Mouse (Mus musculus): ENCODE data around the gene Ap4b1. TPM values are rescaled to one million over a fixed set of nuclear protein-coding genes. Genes with fewer than 3 reads are reported as not detected.
"Not testable (repeated sequence)": the region's sequence is repeated elsewhere in the genome, so short reads cannot be mapped to it uniquely, and the experiment has no call there.

Ap4b1 gene
- polyA plus RNA-seq, 1 experiment from 2014 or later: 23.4 TPM

- no peak overlapping the region for H3K4me3 ChIP-seq (replicated peaks)
- H3K4me1 ChIP-seq: peaks cover 4% of the 10 kb centered on the region; the same call in 1 of the 2 replicates
- WGBS: 79% methylated on average over 4 of the region's 4 CpGs
- no peaks in the 10 kb centered on the region for H3K9me3 ChIP-seq (replicated peaks)
- no peak for ATAC-seq (ENCODE audit: insufficient number of reproducible peaks, low FRiP score, low TSS enrichment, low read depth)
- H3K27me3 ChIP-seq: no peaks in the 10 kb centered on the region
- peaks cover under 1% of the 10 kb centered on the region; the same call in 1 of the 2 replicates for H3K36me3 ChIP-seq
- no peak overlapping the region for H3K4me2 ChIP-seq (replicated peaks)
- no peak overlapping the region for H3K27ac ChIP-seq (replicated peaks)
- no peak overlapping the region for H3K9ac ChIP-seq
Measured at GRCm38 (mm10) chr3:103782844-103783609, 26.3 kb upstream of the Ap4b1 start.

GRCm38 (mm10) chr3:103787225-103787624, 22.1 kb upstream of the Ap4b1 start:
- no peak for ATAC-seq (ENCODE audit: insufficient number of reproducible peaks, low FRiP score, low TSS enrichment, low read depth)
- H3K36me3 ChIP-seq: no peaks in the 10 kb centered on the region
- no peak overlapping the region for H3K27ac ChIP-seq (replicated peaks)
- H3K4me2 ChIP-seq (replicated peaks): 0 out of 2 replicates have a peak overlapping the region, but pooled peaks have one; percentile 6
- no peaks in the 10 kb centered on the region for H3K9me3 ChIP-seq (replicated peaks)
- WGBS: 54% methylated on average over 7 of the region's 7 CpGs
- no peaks in the 10 kb centered on the region for H3K27me3 ChIP-seq
- no peak overlapping the region for H3K4me3 ChIP-seq (replicated peaks)
- peaks cover 22% of the 10 kb centered on the region for H3K4me1 ChIP-seq
- no peak overlapping the region for H3K9ac ChIP-seq

- WGBS: 64% methylated on average over 7 of the region's 7 CpGs
- peaks cover 22% of the 10 kb centered on the region for H3K4me1 ChIP-seq
- no peak overlapping the region; the same call in 1 of the 2 replicates for H3K27ac ChIP-seq (replicated peaks)
- no peak overlapping the region for H3K9ac ChIP-seq
- H3K9me3 ChIP-seq (replicated peaks): no peaks in the 10 kb centered on the region
- peak overlapping the region; percentile 66; the same call in 1 of the 2 replicates for H3K4me2 ChIP-seq (replicated peaks)
- peak overlapping the region; percentile 90; the same call in 1 of the 2 replicates for H3K4me3 ChIP-seq (replicated peaks)
- ATAC-seq (ENCODE audit: insufficient number of reproducible peaks, low FRiP score, low TSS enrichment, low read depth): no peak
- no peaks in the 10 kb centered on the region for H3K27me3 ChIP-seq
- no peaks in the 10 kb centered on the region for H3K36me3 ChIP-seq
Measured at GRCm38 (mm10) chr3:103789096-103789495, 20.2 kb upstream of the Ap4b1 start.

- H3K27ac ChIP-seq (replicated peaks): peak overlapping the region; percentile 87
- peak overlapping the region; percentile 66 for H3K4me2 ChIP-seq (replicated peaks)
- H3K36me3 ChIP-seq: no peaks in the 10 kb centered on the region
- no peaks in the 10 kb centered on the region for H3K9me3 ChIP-seq (replicated peaks)
- no peak for ATAC-seq (ENCODE audit: insufficient number of reproducible peaks, low FRiP score, low TSS enrichment, low read depth)
- H3K4me3 ChIP-seq (replicated peaks): peak overlapping the region; percentile 90
- no peaks in the 10 kb centered on the region for H3K27me3 ChIP-seq
- peaks cover 22% of the 10 kb centered on the region for H3K4me1 ChIP-seq
- H3K9ac ChIP-seq: peak overlapping the region; percentile 75
- 2% methylated on average over 14 of the region's 14 CpGs for WGBS
Measured at GRCm38 (mm10) chr3:103789891-103790345, 19.4 kb upstream of the Ap4b1 start.

GRCm38 (mm10) chr3:103790346-103791145, 18.8 kb upstream of the Ap4b1 start:
- ATAC-seq (ENCODE audit: insufficient number of reproducible peaks, low FRiP score, low TSS enrichment, low read depth): peak; percentile 77
- no peaks in the 10 kb centered on the region for H3K9me3 ChIP-seq (replicated peaks)
- H3K27me3 ChIP-seq: no peaks in the 10 kb centered on the region
- H3K27ac ChIP-seq (replicated peaks): peak overlapping the region; percentile 87
- WGBS: under 1% methylated on average over 49 of the region's 61 CpGs
- H3K4me3 ChIP-seq (replicated peaks): peak overlapping the region; percentile 90
- peak overlapping the region; percentile 75 for H3K9ac ChIP-seq
- H3K4me2 ChIP-seq (replicated peaks): peak overlapping the region; percentile 66
- H3K4me1 ChIP-seq: peaks cover 22% of the 10 kb centered on the region
- no peaks in the 10 kb centered on the region for H3K36me3 ChIP-seq

GRCm38 (mm10) chr3:103791230-103792110, 17.9 kb upstream of the Ap4b1 start, which contains the start of gene Hipk1:
Hipk1 (minus strand) TSS chr3:103791563.
- Histone ChIP-seq H3K9me3 (replicated peaks) (no peaks in the 10 kb centered on the region), H3K36me3 (no peaks in the 10 kb centered on the region), H3K27ac (replicated peaks) (peak within 1 kb of the TSS; percentile 87), H3K4me2 (replicated peaks) (peak within 1 kb of the TSS; percentile 66), H3K4me1 (peaks cover 22% of the 10 kb centered on the region), H3K4me3 (replicated peaks) (peak within 1 kb of the TSS; percentile 90), H3K27me3 (no peaks in the 10 kb centered on the region), H3K9ac (peak within 1 kb of the TSS; percentile 75)
- 9% methylated on average over 47 of the region's 49 CpGs for WGBS
- peak; percentile 96 for ATAC-seq (ENCODE audit: insufficient number of reproducible peaks, low FRiP score, low TSS enrichment, low read depth)

GRCm38 (mm10) chr3:103792111-103792406, 17.3 kb upstream of the Ap4b1 start:
- H3K4me2 ChIP-seq (replicated peaks): peak overlapping the region; percentile 66; the same call in 1 of the 2 replicates
- H3K4me3 ChIP-seq (replicated peaks): peak overlapping the region; percentile 90; the same call in 1 of the 2 replicates
- not testable (repeated sequence) for H3K36me3 ChIP-seq; H3K27me3 ChIP-seq; H3K27ac ChIP-seq (replicated peaks); H3K9ac ChIP-seq; H3K9me3 ChIP-seq (replicated peaks); ATAC-seq (ENCODE audit: insufficient number of reproducible peaks, low FRiP score, low TSS enrichment, low read depth)
- WGBS: 80% methylated on average over 5 of the region's 5 CpGs
- peaks cover 22% of the 10 kb centered on the region for H3K4me1 ChIP-seq

GRCm38 (mm10) chr3:103792566-103792965, 16.8 kb upstream of the Ap4b1 start:
- Histone ChIP-seq H3K27me3 (no peaks in the 10 kb centered on the region), H3K27ac (replicated peaks) (no peak overlapping the region), H3K4me2 (replicated peaks) (no peak overlapping the region), H3K9ac (no peak overlapping the region), H3K9me3 (replicated peaks) (no peaks in the 10 kb centered on the region), H3K36me3 (no peaks in the 10 kb centered on the region), H3K4me1 (peaks cover 18% of the 10 kb centered on the region), H3K4me3 (replicated peaks) (no peak overlapping the region)
- 69% methylated on average over 1 of the region's 1 CpGs for WGBS
- no peak for ATAC-seq (ENCODE audit: insufficient number of reproducible peaks, low FRiP score, low TSS enrichment, low read depth)

GRCm38 (mm10) chr3:103796389-103796788, 12.9 kb upstream of the Ap4b1 start:
- Histone ChIP-seq H3K27ac (replicated peaks) (no peak overlapping the region), H3K36me3 (no peaks in the 10 kb centered on the region), H3K4me3 (replicated peaks) (no peak overlapping the region), H3K27me3 (no peaks in the 10 kb centered on the region), H3K9me3 (replicated peaks) (no peaks in the 10 kb centered on the region), H3K9ac (no peak overlapping the region), H3K4me2 (replicated peaks) (no peak overlapping the region), H3K4me1 (no peaks in the 10 kb centered on the region)
- 64% methylated on average over 2 of the region's 2 CpGs for WGBS
- ATAC-seq (ENCODE audit: insufficient number of reproducible peaks, low FRiP score, low TSS enrichment, low read depth): no peak

GRCm38 (mm10) chr3:103799507-103799906, 9.8 kb upstream of the Ap4b1 start:
- no peaks in the 10 kb centered on the region for H3K4me1 ChIP-seq
- WGBS: 81% methylated on average over 2 of the region's 2 CpGs

More at GRCm38 (mm10) chr3:103799507-103799906, 9.8 kb upstream of the Ap4b1 start:
- H3K9me3 ChIP-seq (replicated peaks): no peaks in the 10 kb centered on the region
- no peaks in the 10 kb centered on the region for H3K27me3 ChIP-seq
- ATAC-seq (ENCODE audit: insufficient number of reproducible peaks, low FRiP score, low TSS enrichment, low read depth): no peak
- H3K4me3 ChIP-seq (replicated peaks): no peak overlapping the region
- no peak overlapping the region for H3K4me2 ChIP-seq (replicated peaks)
- H3K9ac ChIP-seq: no peak overlapping the region
- no peak overlapping the region for H3K27ac ChIP-seq (replicated peaks)
- peaks cover 17% of the 10 kb centered on the region for H3K36me3 ChIP-seq

All from embryonic facial prominence, embryonic 15.5 days (tissue).